Mouse (Mus musculus): ENCODE measurements around the gene Nploc4.
"Not testable (repeated sequence)": the region's sequence is repeated elsewhere in the genome, so short reads cannot be mapped to it uniquely, and the experiment has no call there.

Nploc4 gene

DNA sequence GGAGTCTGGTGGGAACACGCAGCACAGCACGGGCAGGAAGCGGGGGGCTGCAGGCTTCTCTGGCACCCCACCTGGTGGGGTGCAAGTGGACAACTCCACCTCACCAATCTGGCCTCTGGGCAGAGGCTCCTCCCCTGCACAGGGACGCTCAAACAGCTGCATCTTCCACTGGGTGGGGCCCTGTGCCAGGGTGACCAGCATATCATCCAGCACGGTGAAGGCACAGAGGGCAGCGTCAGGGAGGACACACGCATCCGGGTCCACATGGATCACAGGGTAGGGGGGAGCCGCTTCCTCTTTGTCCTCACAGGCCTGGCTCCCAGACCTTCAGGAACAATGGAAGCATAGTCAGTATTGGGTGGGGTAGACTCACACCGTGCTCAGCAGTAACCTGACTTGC is 60.2 kb downstream of the Nploc4 start:
- DNase-seq = no peak

GRCm38 (mm10) chr11:120376302-120377160 is 61.0 kb downstream of the Nploc4 start:
- DNase-seq = no peak

DNA sequence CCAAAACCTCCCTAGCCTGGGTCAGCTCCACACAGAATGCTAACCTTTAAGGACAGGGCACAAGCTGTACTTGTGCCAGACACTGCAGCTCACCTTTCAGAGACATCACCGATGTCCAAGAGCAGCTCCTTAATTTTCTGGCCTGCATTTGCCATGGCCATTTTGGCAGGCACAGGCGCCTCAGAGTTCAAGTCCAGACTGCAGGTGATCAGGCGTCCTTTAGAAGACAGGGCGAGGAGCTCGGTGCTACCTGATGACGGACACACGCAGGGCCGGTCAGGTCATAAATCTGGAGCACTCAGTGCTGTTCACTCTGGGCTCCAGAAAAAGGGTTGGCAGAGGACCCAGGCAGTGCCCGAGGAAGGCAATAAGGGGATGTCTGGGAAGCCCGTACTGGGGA is 62.2 kb downstream of the Nploc4 start:
- no peak for DNase-seq

DNA sequence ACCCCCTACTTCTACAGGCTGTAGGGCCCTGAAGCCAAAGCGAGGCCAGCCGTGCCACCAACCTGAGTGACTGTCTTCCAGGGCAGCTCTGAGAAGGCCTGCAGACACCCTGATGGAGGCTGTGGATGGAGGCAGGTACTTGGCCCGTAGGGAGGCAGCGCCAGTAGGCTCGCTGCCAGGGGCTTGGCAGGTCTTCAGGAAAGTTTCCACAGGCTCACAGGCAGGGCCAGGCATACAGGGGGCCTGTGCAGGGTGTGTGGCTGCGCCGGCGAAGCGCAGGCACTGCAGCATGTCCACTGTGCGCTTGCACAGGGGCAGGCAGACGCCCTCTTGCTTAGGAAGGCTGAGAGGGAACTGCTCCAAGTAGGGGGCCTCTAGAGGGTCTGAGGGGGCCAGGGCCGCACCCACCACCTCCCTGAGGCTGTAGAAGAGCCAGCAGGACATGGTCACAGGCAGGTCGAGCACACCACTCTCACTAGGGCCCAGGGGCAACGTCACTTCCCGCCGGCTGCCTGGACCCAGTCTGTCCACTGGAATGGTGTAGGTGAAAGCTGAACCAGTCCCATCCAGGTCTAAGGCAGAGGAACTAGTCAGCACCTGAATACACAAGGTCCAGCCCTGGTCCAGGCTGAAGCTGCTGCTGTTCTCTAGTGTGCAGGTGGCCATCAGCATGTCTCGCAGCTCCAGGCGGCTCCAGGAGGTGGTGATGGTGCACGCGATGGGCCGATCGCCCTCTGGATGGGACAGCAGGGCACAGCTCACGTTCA is 63.5 kb downstream of the Nploc4 start:
- DNase-seq = no peak

DNA sequence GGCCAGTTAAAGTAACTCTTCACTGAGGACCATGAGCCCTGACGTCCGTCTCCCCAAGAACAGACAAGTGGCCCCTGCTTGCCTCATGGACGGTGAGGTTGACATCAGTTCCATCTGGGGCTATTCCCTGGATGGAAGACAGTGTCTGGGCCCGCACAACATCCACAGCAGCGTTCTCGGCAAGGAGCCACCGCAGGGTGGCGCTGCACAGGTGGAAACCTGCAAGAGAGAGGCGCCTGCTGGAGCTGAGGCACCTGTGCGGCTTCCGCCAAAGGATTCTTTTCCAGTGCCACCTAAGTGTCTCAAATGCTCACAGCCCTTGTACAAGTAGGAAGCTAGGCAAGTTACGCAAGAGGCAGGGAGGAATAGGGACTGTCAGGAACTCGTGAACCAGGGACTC is 64.5 kb downstream of the Nploc4 start:
- no peak for DNase-seq

GRCm38 (mm10) chr11:120369656-120370055 is 67.9 kb downstream of the Nploc4 start:
- DNase-seq = no peak

- DNase-seq = no peak
Measured at GRCm38 (mm10) chr11:120366443-120367027, 71.0 kb downstream of the Nploc4 start.

DNA sequence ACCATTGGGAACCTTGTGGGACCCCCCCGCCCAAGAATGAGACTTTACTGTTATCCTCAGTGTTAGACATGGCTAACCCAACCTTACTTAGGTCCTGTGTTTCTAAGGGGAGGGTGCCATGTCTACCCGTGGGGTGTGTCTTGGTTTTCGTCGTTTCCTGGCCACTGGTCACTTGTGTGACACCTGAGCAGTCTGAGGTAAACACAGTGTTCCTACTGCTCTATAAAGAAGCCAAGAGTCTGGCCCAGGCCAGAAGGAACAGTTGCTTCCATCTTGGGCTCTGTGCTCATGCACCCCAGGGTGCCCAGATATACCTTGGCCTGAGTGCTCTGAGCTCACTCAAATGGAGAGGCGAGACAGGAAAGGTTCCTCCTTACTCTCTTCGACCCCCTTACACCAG is 74.6 kb downstream of the Nploc4 start:
- DNase-seq = no peak

GRCm38 (mm10) chr11:120361295-120361694 is 76.2 kb downstream of the Nploc4 start, which contains the start of gene Fscn2:
Gene Fscn2, plus strand, starts transcription at chr11:120361534.
- no peak for DNase-seq

- DNase-seq = no peak
Measured at GRCm38 (mm10) chr11:120360755-120361154, 76.8 kb downstream of the Nploc4 start.

GRCm38 (mm10) chr11:120360062-120360461 is 77.4 kb downstream of the Nploc4 start:
- DNase-seq = peak in 1 of 2 experiments; percentile 38

DNA sequence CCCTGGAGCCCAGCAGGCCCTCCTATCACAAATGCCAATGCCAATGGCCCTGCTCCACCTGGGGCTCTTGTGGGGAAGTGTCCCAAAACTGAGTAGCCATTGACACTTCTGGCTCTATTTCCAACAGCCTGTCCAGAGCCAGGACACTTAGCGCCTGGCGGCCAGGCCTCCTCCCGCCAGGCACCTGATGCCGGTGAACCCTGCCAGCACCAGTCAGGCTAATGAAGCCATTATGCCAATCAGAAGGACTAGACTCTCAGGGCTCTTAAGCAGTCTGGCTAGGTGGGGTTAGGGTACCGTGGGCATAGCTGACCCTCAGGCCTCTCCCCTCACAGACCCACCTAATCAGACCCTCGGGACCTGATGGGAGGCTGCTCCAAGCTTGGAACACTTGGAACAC is 78.1 kb downstream of the Nploc4 start:
- peak; percentile 48 to 62 for DNase-seq

DNA sequence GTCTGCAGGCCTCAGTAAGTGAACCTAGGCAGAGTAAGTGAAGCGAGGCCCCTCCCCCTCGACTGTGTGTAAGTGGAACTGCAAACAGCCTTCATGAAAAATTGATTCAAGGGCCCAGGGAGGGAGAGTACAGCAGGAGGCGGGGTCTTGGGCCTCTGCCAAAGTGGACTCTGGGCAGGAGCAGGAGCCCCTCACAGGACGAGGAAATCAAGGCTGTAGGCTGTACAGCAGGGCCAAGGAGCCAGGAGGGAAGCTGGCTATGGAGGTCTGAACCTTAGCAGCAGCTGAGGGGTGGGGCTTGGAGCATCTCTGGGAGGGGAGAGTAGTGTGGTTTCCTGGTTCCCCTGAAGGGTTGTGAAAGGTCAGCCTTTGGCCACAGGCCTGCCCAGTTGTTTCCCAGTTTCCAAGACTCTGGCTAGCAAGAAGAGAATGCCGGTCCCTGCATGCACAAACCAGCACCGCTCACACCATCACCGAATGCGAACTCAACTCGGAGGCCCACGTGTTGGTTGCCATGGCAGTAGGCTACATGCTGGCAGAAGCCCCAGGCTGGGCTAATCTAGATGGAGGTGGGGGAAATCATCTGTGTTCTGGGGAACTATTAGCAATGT is 79.6 kb downstream of the Nploc4 start:
- no peak for DNase-seq

DNA sequence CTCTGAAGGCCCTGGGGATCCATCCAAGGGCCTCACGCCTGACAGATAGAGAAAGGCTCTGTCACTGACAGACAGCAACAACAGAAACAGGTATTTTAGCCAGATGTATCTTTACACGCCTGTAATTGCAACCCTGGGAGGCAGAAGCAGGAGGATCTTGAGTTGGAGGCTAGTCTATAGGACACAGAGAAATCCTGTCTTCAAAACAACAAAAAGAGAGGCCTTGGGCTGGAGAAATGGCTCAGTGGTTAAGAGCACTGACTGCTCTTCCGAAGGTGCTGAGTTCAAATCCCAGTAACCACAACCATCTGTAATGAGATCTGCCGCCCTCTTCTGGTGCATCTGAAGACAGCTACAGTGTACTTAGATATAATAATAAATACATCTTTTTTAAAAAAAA is 80.6 kb downstream of the Nploc4 start:
- DNase-seq = peak in 1 of 2 experiments; percentile 0

- DNase-seq = peak in 1 of 2 experiments; percentile 0
Measured at GRCm38 (mm10) chr11:120356319-120356840, 81.1 kb downstream of the Nploc4 start.

GRCm38 (mm10) chr11:120355277-120356039 is 82.0 kb downstream of the Nploc4 start:
- DNase-seq = no peak

GRCm38 (mm10) chr11:120354304-120355276 is 82.9 kb downstream of the Nploc4 start:
- no peak for DNase-seq

- DNase-seq = peak; percentile 70 to 75
Measured at GRCm38 (mm10) chr11:120353500-120354303, 83.8 kb downstream of the Nploc4 start.

DNA sequence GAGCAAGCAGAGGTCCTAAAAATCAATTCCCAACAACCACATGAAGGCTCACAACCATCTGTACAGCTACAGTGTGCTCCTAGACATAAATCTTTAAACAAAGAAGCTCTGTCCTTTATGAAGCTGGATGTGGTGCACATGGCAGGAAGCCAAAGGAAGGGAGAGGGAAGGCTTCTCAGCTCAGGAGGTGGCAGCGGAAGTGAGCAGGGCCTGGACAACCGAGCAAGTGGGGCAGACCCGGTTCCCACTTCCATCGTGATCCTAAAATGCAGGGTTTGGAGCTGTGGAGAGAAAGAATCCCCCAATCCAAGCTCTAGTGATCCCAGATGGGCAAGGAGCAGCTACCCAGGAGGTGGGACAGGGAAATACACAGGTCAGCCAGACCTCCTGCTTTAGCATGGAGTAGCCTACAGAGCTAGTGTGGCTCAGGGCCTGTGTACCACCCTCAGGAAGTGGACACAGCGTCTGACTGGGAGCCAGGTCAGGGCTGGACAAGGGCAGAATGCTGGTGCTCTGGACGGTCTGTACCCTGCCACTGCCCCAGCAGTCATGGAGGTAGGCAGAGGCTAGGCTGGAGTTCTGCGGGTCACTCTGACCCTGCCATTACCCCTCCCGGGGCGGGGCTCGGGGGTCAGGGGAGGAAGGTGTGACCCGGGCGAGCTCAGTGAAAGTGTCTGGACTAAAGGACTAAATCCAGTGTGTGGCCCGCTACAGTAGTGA is 84.8 kb downstream of the Nploc4 start:
- DNase-seq = no peak

GRCm38 (mm10) chr11:120352093-120352350 is 85.5 kb downstream of the Nploc4 start:
- not testable (repeated sequence) for DNase-seq
